Mouse (Mus musculus): Measurements from ENCODE around the gene Zbtb3. TPM values are rescaled to one million over a fixed set of nuclear protein-coding genes. Genes with fewer than 3 reads are reported as not detected.

Zbtb3 gene
- polyA plus RNA-seq, 1 experiment from 2014 or later: 4.3 TPM

Other genes with a start within 250 kb of the Zbtb3 start
- 0.05 TPM in 2 replicates for gene Slc22a8, start 211.3 kb upstream of the Zbtb3 start, polyA plus RNA-seq (2014; fragmentation: Nextera tagmentation; extraction: Ambion mirVana)
- not detected in 2 replicates for gene Slc22a6, start 184.5 kb upstream of the Zbtb3 start, polyA plus RNA-seq (2014; fragmentation: Nextera tagmentation; extraction: Ambion mirVana)
- gene Chrm1, start 138.8 kb upstream of the Zbtb3 start, polyA plus RNA-seq (2014; fragmentation: Nextera tagmentation; extraction: Ambion mirVana): 0.26 and 0.44 TPM in 2 replicates
- 121 and 126 TPM in 2 replicates for gene Slc3a2, start 79.2 kb upstream of the Zbtb3 start, polyA plus RNA-seq (2014; fragmentation: Nextera tagmentation; extraction: Ambion mirVana)
- 96.3 and 97.8 TPM in 2 replicates for gene Wdr74, start 66.7 kb upstream of the Zbtb3 start, polyA plus RNA-seq (2014; fragmentation: Nextera tagmentation; extraction: Ambion mirVana)
- gene 1700092M07Rik, start 61.8 kb upstream of the Zbtb3 start, polyA plus RNA-seq (2014; fragmentation: Nextera tagmentation; extraction: Ambion mirVana): 0.90 and 1.3 TPM in 2 replicates
- 114 and 132 TPM in 2 replicates for gene Stx5a, start 61.1 kb upstream of the Zbtb3 start, polyA plus RNA-seq (2014; fragmentation: Nextera tagmentation; extraction: Ambion mirVana)
- 168 and 172 TPM in 2 replicates for gene Nxf1, start 45.5 kb upstream of the Zbtb3 start, polyA plus RNA-seq (2014; fragmentation: Nextera tagmentation; extraction: Ambion mirVana)
- 170 and 196 TPM in 2 replicates for gene Tmem223, start 31.6 kb upstream of the Zbtb3 start, polyA plus RNA-seq (2014; fragmentation: Nextera tagmentation; extraction: Ambion mirVana)
- 92.6 and 96.6 TPM in 2 replicates for gene Tmem179b, start 28.1 kb upstream of the Zbtb3 start, polyA plus RNA-seq (2014; fragmentation: Nextera tagmentation; extraction: Ambion mirVana)
- gene Taf6l, start 16.1 kb upstream of the Zbtb3 start, polyA plus RNA-seq (2014; fragmentation: Nextera tagmentation; extraction: Ambion mirVana): 17.2 and 18.9 TPM in 2 replicates
- 148 and 151 TPM in 2 replicates for gene Polr2g, start 4.0 kb upstream of the Zbtb3 start, polyA plus RNA-seq (2014; fragmentation: Nextera tagmentation; extraction: Ambion mirVana)
- gene Ttc9c, start 16.8 kb downstream of the Zbtb3 start, polyA plus RNA-seq (2014; fragmentation: Nextera tagmentation; extraction: Ambion mirVana): 38.5 and 48.4 TPM in 2 replicates
- 6.5 and 7.7 TPM in 2 replicates for gene Hnrnpul2, start 17.5 kb downstream of the Zbtb3 start, polyA plus RNA-seq (2014; fragmentation: Nextera tagmentation; extraction: Ambion mirVana)
- not detected in 2 replicates for gene AC129217.1, start 27.2 kb downstream of the Zbtb3 start, polyA plus RNA-seq (2014; fragmentation: Nextera tagmentation; extraction: Ambion mirVana)
- gene Bscl2, start 34.9 kb downstream of the Zbtb3 start, polyA plus RNA-seq (2014; fragmentation: Nextera tagmentation; extraction: Ambion mirVana): 39.6 and 40.9 TPM in 2 replicates
- gene Gng3, start 36.6 kb downstream of the Zbtb3 start, polyA plus RNA-seq (2014; fragmentation: Nextera tagmentation; extraction: Ambion mirVana): 23.7 and 25.2 TPM in 2 replicates
- gene Lrrn4cl, start 48.2 kb downstream of the Zbtb3 start, polyA plus RNA-seq (2014; fragmentation: Nextera tagmentation; extraction: Ambion mirVana): 1.4 TPM in 2 replicates
- 162 and 166 TPM in 2 replicates for gene Ubxn1, start 68.9 kb downstream of the Zbtb3 start, polyA plus RNA-seq (2014; fragmentation: Nextera tagmentation; extraction: Ambion mirVana)
- 57.1 and 63.9 TPM in 2 replicates for gene Uqcc3, start 78.4 kb downstream of the Zbtb3 start, polyA plus RNA-seq (2014; fragmentation: Nextera tagmentation; extraction: Ambion mirVana)
- 78.6 and 79.2 TPM in 2 replicates for gene Lbhd1, start 81.2 kb downstream of the Zbtb3 start, polyA plus RNA-seq (2014; fragmentation: Nextera tagmentation; extraction: Ambion mirVana)
- gene Gm49403, start 81.4 kb downstream of the Zbtb3 start, polyA plus RNA-seq (2014; fragmentation: Nextera tagmentation; extraction: Ambion mirVana): not detected in 2 replicates
- gene 1810009A15Rik, start 86.3 kb downstream of the Zbtb3 start, polyA plus RNA-seq (2014; fragmentation: Nextera tagmentation; extraction: Ambion mirVana): 92.8 and 95.9 TPM in 2 replicates
- not detected in 2 replicates for gene Gm49416, start 86.4 kb downstream of the Zbtb3 start, polyA plus RNA-seq (2014; fragmentation: Nextera tagmentation; extraction: Ambion mirVana)
- gene Ints5, start 90.5 kb downstream of the Zbtb3 start, polyA plus RNA-seq (2014; fragmentation: Nextera tagmentation; extraction: Ambion mirVana): 37.5 and 44.5 TPM in 2 replicates
- gene Ganab, start 95.5 kb downstream of the Zbtb3 start, polyA plus RNA-seq (2014; fragmentation: Nextera tagmentation; extraction: Ambion mirVana): 89.8 and 96.4 TPM in 2 replicates
- 35.7 and 36.9 TPM in 2 replicates for gene B3gat3, start 117.8 kb downstream of the Zbtb3 start, polyA plus RNA-seq (2014; fragmentation: Nextera tagmentation; extraction: Ambion mirVana)
- gene Rom1, start 126.8 kb downstream of the Zbtb3 start, polyA plus RNA-seq (2014; fragmentation: Nextera tagmentation; extraction: Ambion mirVana): 1.1 and 1.8 TPM in 2 replicates
- 16.8 and 18.4 TPM in 2 replicates for gene Eml3, start 127.0 kb downstream of the Zbtb3 start, polyA plus RNA-seq (2014; fragmentation: Nextera tagmentation; extraction: Ambion mirVana)
- 40.3 and 40.7 TPM in 2 replicates for gene Mta2, start 139.3 kb downstream of the Zbtb3 start, polyA plus RNA-seq (2014; fragmentation: Nextera tagmentation; extraction: Ambion mirVana)
- gene Tut1, start 151.3 kb downstream of the Zbtb3 start, polyA plus RNA-seq (2014; fragmentation: Nextera tagmentation; extraction: Ambion mirVana): 33.3 and 33.5 TPM in 2 replicates
- 501 and 531 TPM in 2 replicates for gene Eef1g, start 164.5 kb downstream of the Zbtb3 start, polyA plus RNA-seq (2014; fragmentation: Nextera tagmentation; extraction: Ambion mirVana)
- 21.6 and 22.2 TPM in 2 replicates for gene Ahnak, start 186.7 kb downstream of the Zbtb3 start, polyA plus RNA-seq (2014; fragmentation: Nextera tagmentation; extraction: Ambion mirVana)

Data from intestine, embryonic 14.5 days (tissue).